Mouse (Mus musculus): ENCODE data around the gene Fen1. TPM values are rescaled to one million over a fixed set of nuclear protein-coding genes. Genes with fewer than 3 reads are reported as not detected.

The Fen1 gene
- 2.7 TPM for polyA plus RNA-seq (2014; fragmentation: Illumina TruSeq; extraction: RNeasy Lipid Tissue Mini Kit (QIAGEN cat#74804); ENCODE audit: low read depth, low replicate concordance)

DNA sequence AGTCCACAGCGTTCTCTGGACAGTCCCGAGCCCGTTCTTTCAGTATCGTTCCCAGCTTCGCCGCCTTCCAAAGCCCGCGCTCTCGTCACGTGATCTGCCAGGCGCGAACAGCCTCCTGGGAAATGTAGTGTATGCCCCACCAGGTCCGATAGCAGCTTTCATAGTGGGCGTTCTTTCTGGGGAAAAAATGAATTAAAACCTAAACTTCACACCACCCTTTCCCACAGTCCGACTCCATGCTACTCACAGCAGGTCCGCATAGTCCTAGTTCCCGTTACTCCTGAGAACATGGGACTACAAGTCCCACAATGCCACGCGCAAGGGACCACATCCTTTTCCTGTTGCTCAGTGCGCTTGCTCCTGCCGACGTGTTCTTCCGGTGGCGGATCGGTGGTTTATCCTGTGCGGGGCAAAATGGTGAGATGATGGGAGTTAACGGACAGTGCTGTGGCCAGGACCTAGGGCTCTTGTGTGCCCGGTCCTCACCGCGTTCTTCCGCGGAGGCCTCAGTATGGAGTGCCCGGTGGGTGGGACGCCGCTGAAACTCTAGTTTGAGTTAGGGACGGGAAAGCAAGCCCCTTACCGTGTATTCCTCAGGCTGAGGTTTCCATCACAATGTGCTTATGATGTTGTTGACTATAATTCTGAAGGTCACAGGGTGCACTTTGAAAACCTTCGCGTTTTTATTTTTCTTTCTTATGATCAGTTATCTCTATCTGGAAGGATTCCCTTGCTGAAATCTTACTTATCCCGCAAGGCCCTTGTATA, at the start of gene Fen1, which contains the start of gene Tmem258:
Gene Fen1 (minus strand): TSS at position 322 of the 768 bp plus-strand sequence.
Gene Tmem258 (plus strand): TSS at position 167 of the 768 bp plus-strand sequence.

GRCm38 (mm10) chr19:10240654-10241305, 36.8 kb upstream of the Fen1 start, which contains the start of gene Myrf:
TSS of gene Myrf (minus strand) at chr19:10240748.

GRCm38 (mm10) chr19:10182670-10183298, 21.2 kb downstream of the Fen1 start, which contains the start of gene Fads1:
TSS of gene Fads1 (plus strand) at chr19:10182888.

Other genes starting within 250 kb of the Fen1 start
- 2,895 TPM for gene Fth1, start 223.6 kb downstream of the Fen1 start, polyA plus RNA-seq (2014; fragmentation: Illumina TruSeq; extraction: RNeasy Lipid Tissue Mini Kit (QIAGEN cat#74804); ENCODE audit: low read depth, low replicate concordance)
- gene Best1, start 202.5 kb downstream of the Fen1 start, polyA plus RNA-seq (2014; fragmentation: Illumina TruSeq; extraction: RNeasy Lipid Tissue Mini Kit (QIAGEN cat#74804); ENCODE audit: low read depth, low replicate concordance): not detected
- 0.99 TPM for gene Rab3il1, start 202.5 kb downstream of the Fen1 start, polyA plus RNA-seq (2014; fragmentation: Illumina TruSeq; extraction: RNeasy Lipid Tissue Mini Kit (QIAGEN cat#74804); ENCODE audit: low read depth, low replicate concordance)
- gene Fads3, start 162.6 kb downstream of the Fen1 start, polyA plus RNA-seq (2014; fragmentation: Illumina TruSeq; extraction: RNeasy Lipid Tissue Mini Kit (QIAGEN cat#74804); ENCODE audit: low read depth, low replicate concordance): 6.5 TPM
- 284 TPM for gene Fads2, start 102.4 kb downstream of the Fen1 start, polyA plus RNA-seq (2014; fragmentation: Illumina TruSeq; extraction: RNeasy Lipid Tissue Mini Kit (QIAGEN cat#74804); ENCODE audit: low read depth, low replicate concordance)
- 561 TPM for gene Fads1, start 21.3 kb downstream of the Fen1 start, polyA plus RNA-seq (2014; fragmentation: Illumina TruSeq; extraction: RNeasy Lipid Tissue Mini Kit (QIAGEN cat#74804); ENCODE audit: low read depth, low replicate concordance)
- 24.8 TPM for gene Tmem258, start 155 bp downstream of the Fen1 start, polyA plus RNA-seq (2014; fragmentation: Illumina TruSeq; extraction: RNeasy Lipid Tissue Mini Kit (QIAGEN cat#74804); ENCODE audit: low read depth, low replicate concordance)
- gene Myrf, start 36.6 kb upstream of the Fen1 start, polyA plus RNA-seq (2014; fragmentation: Illumina TruSeq; extraction: RNeasy Lipid Tissue Mini Kit (QIAGEN cat#74804); ENCODE audit: low read depth, low replicate concordance): not detected
- gene Dagla, start 100.7 kb upstream of the Fen1 start, polyA plus RNA-seq (2014; fragmentation: Illumina TruSeq; extraction: RNeasy Lipid Tissue Mini Kit (QIAGEN cat#74804); ENCODE audit: low read depth, low replicate concordance): 0.17 TPM
- gene Syt7, start 184.9 kb upstream of the Fen1 start, polyA plus RNA-seq (2014; fragmentation: Illumina TruSeq; extraction: RNeasy Lipid Tissue Mini Kit (QIAGEN cat#74804); ENCODE audit: low read depth, low replicate concordance): 7.2 TPM

Data from adrenal gland, adult 10 weeks (tissue).